Mouse (Mus musculus) hindbrain, embryonic 13.5 days (tissue): ENCODE measurements around the gene Rnase13. TPM values are rescaled to one million over a fixed set of nuclear protein-coding genes. Genes with fewer than 3 reads are reported as not detected.

ENCODE experiments used
- ATAC-seq: fragments of 200-750 bp; cut with Nextera tagmentation; 2 replicates; pipeline ENCODE4 v1.8.0; 2017; ENCODE audit warnings: moderate TSS enrichment; ENCODE audit not compliant: low FRiP score
- H3K27ac ChIP-seq: fragments of 300-500 bp; sonication (generic); 2 replicates; pipeline ENCODE4 v1.5.1; 2015; ENCODE audit warnings: inconsistent platforms, mild to moderate bottlenecking, moderate library complexity
- H3K27me3 ChIP-seq: fragments of 300-500 bp; sonication (generic); 2 replicates; pipeline ENCODE4 v1.6.1; 2015; ENCODE audit warnings: mild to moderate bottlenecking, inconsistent platforms
- H3K36me3 ChIP-seq: fragments of 300-500 bp; sonication (generic); 2 replicates; pipeline ENCODE4 v1.6.1; 2015; ENCODE audit warnings: mild to moderate bottlenecking, inconsistent platforms
- H3K4me1 ChIP-seq: fragments of 300-500 bp; sonication (generic); replicated peaks from 2 replicates; pipeline ENCODE4 v1.6.1; 2015; ENCODE audit warnings: inconsistent platforms
- H3K4me2 ChIP-seq: fragments of 300-500 bp; sonication (generic); 2 replicates; pipeline ENCODE4 v1.6.1; 2015; ENCODE audit warnings: inconsistent platforms, mild to moderate bottlenecking, moderate library complexity
- H3K4me3 ChIP-seq: fragments of 300-500 bp; sonication (generic); 2 replicates; pipeline ENCODE4 v1.5.1; 2015; ENCODE audit warnings: mild to moderate bottlenecking, inconsistent platforms
- H3K9ac ChIP-seq: fragments of 300-500 bp; sonication (generic); 2 replicates; pipeline ENCODE4 v1.6.1; 2015; ENCODE audit warnings: mild to moderate bottlenecking, inconsistent platforms
- H3K9me3 ChIP-seq: fragments of 300-500 bp; sonication (generic); 2 replicates; pipeline ENCODE4 v1.6.1; 2016; ENCODE audit warnings: inconsistent platforms
- WGBS: fragments of 180-500 bp; shearing (Covaris S2); methylation state at CpG from one replicate; pipeline ENCODE4 v1.1.7; 2015; 5-methylcytosine and 5-hydroxymethylcytosine counted together
- polyA plus RNA-seq: library from polyadenylated mRNA; unstranded; fragments of >200 nt; fragmentation: Nextera tagmentation; extraction: Ambion mirVana; gene quantifications from 2 replicates; pipeline ENCODE4 v1.2.1, GENCODE M21; 2015

The Rnase13 gene
- polyA plus RNA-seq, 1 experiment from 2014 or later: not detected

DNA sequence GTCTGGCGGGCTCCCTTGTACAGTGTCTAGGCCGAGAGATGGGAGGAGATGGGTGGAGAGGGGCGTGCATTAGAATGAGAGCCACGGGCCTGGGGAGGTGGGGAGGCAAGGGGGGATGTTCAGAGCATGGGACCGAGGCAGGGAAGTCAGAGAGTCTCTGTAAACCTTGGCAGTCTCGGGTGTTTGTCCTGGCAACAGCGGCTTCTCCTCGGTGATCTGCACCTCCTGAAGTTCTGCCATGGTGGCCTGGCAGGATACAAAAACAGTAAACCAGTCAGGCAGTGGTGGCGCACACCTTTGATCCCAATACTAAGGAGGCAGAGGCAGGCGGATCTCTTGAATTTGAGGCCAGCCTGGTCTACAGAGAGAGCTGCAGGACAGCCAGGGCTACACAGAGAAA, 11.3 kb downstream of the Rnase13 start:
- H3K27me3 ChIP-seq: peaks cover 24% of the 10 kb centered on the region
- H3K4me1 ChIP-seq: peaks cover 23% of the 10 kb centered on the region
- H3K9me3 ChIP-seq: no peaks in the 10 kb centered on the region
- no peak overlapping the region for H3K4me3 ChIP-seq
- H3K36me3 ChIP-seq: no peaks in the 10 kb centered on the region
- H3K27ac ChIP-seq: no peak overlapping the region
- ATAC-seq: no peak
- 91% methylated on average over 10 of the region's 10 CpGs for WGBS
- no peak overlapping the region for H3K9ac ChIP-seq
- peak overlapping the region; percentile 98 for H3K4me2 ChIP-seq

DNA sequence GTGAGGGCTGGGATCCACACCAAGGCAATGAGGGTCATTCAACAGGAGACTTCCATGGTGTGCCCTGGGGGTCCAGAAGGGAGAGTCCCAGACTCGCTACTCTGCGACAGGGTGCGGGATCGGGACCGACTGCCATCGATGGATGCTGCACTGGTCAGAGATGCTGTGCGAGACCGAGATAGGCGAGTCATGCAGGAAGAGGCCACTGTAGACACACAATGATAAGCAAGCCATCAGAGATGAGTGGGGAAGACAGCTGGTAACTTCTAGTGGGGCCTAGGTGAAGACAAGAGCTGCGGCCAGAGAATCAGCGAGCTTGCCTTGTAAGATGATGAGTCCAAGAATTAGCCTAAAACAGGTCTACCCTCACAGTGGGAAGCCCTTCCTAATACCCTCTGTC, 16.5 kb downstream of the Rnase13 start:
- no peak overlapping the region for H3K27ac ChIP-seq
- ATAC-seq: no peak
- H3K4me3 ChIP-seq: no peak overlapping the region
- H3K36me3 ChIP-seq: 0 out of 2 replicates have a peak, but pooled peaks cover 3% of the 10 kb centered on the region
- peaks cover 3% of the 10 kb centered on the region; the same call in 1 of the 2 replicates for H3K27me3 ChIP-seq
- H3K9ac ChIP-seq: no peak overlapping the region
- H3K9me3 ChIP-seq: no peaks in the 10 kb centered on the region
- H3K4me2 ChIP-seq: no peak overlapping the region
- peaks cover under 1% of the 10 kb centered on the region; the same call in 1 of the 2 replicates for H3K4me1 ChIP-seq
- WGBS: 94% methylated on average over 11 of the region's 11 CpGs

DNA sequence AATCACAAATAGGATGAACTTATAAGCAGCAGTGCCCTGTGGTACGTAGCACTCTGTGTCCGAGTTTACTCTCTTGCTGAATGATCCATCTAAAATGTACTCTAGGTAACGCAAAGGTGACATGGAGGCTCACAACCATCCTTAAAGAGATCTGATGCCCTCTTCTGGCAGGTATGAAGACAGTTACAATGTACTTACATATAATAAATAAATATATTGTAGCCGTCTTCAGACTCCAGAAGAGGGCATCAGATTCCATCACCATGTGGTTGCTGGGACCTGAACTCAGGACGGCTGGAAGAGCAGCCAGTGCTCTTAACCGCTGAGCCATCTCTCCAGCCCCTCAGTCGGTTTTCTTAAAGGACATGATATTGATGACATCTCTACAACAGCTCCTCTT, 17.9 kb downstream of the Rnase13 start:
- Histone ChIP-seq H3K9me3 (no peaks in the 10 kb centered on the region), H3K36me3 (0 out of 2 replicates have a peak, but pooled peaks cover 3% of the 10 kb centered on the region), H3K4me1 (no peaks in the 10 kb centered on the region), H3K27me3 (no peaks in the 10 kb centered on the region), H3K4me2 (no peak overlapping the region), H3K27ac (no peak overlapping the region), H3K4me3 (no peak overlapping the region), H3K9ac (no peak overlapping the region)
- 73% methylated on average over 7 of the region's 7 CpGs for WGBS
- no peak for ATAC-seq

DNA sequence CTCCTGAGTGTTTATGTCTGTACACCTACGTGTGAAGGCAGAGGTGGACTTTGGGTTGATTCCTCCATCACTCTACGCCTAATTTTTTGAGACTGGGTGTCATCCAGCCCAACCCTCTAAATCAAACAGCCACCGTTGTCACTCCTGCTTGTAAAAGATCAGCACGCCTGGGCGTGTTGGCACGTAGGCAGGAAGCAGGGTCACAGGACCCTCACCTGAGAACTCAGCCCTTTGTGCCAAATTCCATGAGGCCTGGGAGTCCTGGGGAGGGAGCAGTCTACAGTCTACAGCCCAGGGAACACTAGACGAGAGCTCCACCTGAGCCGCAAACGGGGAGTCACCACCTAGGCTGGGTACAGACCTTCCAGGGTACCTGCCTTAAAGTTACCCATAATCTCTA, 18.8 kb downstream of the Rnase13 start:
- Histone ChIP-seq H3K27ac (no peak overlapping the region), H3K4me2 (no peak overlapping the region), H3K27me3 (no peaks in the 10 kb centered on the region), H3K4me1 (no peaks in the 10 kb centered on the region), H3K36me3 (0 out of 2 replicates have a peak, but pooled peaks cover 3% of the 10 kb centered on the region), H3K4me3 (no peak overlapping the region), H3K9ac (no peak overlapping the region), H3K9me3 (no peaks in the 10 kb centered on the region)
- no peak for ATAC-seq
- WGBS: 94% methylated on average over 9 of the region's 9 CpGs

DNA sequence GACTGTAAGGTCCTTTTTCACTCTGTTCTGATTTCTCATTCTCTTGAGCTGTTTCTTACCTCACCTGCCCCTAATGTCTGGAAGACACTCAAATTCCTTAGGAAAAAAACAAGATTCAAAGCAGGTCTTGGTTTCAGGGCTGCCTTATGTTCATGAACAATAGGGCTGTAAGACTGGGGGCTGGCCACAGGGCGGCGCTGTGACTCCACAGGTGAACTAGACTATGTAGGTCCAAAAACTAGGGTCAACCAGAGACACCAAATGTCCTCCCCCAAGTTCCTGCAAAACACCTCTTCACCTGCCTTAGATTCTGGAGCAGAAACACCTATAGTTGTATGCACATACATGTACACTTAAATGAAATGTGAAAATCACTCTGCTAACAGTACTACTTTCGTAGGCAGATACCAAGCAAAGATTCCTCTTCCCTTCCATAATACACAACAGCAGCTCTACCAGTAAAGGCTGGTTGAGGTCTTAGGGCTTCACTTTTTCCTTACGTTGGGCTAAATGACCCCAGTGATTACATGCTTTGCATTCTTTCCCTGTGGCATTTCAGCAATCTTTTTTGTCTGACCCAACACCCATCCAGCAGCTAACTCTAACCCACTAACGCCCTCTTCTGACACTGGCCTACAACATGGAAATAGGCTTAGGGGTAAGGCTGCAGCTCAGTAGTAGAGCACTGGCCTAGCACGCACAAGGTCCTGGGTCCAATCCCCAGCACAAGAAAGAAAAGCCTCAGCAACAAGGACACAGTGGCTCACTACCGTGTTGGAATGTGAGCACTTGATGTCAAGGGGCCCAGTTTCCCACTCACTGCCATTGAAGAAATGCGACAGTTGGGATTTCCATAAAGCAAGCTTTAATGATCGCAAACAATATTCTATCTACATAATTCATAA, 19.5 kb downstream of the Rnase13 start:
- Histone ChIP-seq H3K27ac (no peak overlapping the region), H3K36me3 (0 out of 2 replicates have a peak, but pooled peaks cover 3% of the 10 kb centered on the region), H3K9me3 (no peaks in the 10 kb centered on the region), H3K27me3 (no peaks in the 10 kb centered on the region), H3K4me3 (no peak overlapping the region), H3K4me1 (no peaks in the 10 kb centered on the region), H3K4me2 (no peak overlapping the region), H3K9ac (no peak overlapping the region)
- WGBS: 61% methylated on average over 9 of the region's 9 CpGs
- peak; percentile 73 for ATAC-seq

DNA sequence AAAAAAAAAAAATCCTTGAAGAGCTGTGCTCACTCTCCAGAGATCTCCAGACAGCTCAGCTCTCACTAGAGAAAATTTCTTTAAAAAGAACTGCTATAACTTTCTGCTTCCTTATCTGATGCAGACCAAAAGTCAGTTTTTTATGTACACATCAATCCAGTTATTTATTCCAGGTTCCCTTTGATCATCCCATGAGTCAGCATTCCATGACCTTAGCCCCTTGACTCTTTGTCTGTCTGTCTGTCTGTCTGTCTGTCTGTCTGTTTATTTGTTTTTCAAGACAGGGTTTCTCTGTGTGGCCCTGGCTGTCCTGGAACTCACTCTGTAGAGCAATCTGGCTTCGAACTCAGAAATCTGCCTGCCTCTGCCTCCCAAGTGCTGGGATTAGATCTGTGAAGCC, 23.2 kb downstream of the Rnase13 start:
- no peak overlapping the region for H3K4me3 ChIP-seq
- no peak for ATAC-seq
- no peak overlapping the region for H3K9ac ChIP-seq
- no peaks in the 10 kb centered on the region for H3K9me3 ChIP-seq
- H3K4me2 ChIP-seq: no peak overlapping the region
- whole genome bisulfite sequencing: 92% methylated on average over 1 of the region's 1 CpGs
- peaks cover 19% of the 10 kb centered on the region for H3K36me3 ChIP-seq
- no peaks in the 10 kb centered on the region for H3K4me1 ChIP-seq
- no peaks in the 10 kb centered on the region for H3K27me3 ChIP-seq
- H3K27ac ChIP-seq: no peak overlapping the region

DNA sequence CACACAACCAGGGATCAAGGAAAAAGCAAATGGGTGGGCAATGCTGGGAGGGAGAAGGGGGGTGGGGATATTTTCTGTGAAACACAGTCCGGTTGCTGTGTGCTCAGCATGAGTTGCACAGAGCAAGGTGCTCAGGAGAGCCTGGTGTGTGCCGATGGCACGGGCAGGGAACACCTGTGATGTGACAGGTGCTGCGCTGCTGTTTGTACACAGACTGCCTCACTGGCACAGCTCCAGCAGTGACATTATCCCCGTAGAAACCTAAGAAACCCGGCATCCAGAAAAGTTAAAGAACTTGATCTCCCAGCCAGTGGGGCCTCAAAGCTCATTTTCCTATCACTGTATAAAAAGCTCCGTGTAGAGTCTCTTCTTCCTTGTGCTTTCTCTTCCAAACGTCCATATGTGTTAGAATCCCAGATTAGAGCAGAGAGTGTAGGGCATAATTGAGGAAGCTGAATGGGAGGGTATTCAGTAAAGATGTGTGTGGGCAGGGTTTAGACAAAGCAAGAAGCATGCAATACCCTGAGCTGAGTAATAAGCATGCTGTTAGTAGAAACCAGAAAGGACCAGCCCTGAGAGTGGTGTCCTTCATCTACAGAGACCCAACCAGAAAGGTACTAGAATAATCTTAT, 25.9 kb downstream of the Rnase13 start:
- 82% methylated on average over 8 of the region's 8 CpGs for WGBS
- no peak for ATAC-seq

DNA sequence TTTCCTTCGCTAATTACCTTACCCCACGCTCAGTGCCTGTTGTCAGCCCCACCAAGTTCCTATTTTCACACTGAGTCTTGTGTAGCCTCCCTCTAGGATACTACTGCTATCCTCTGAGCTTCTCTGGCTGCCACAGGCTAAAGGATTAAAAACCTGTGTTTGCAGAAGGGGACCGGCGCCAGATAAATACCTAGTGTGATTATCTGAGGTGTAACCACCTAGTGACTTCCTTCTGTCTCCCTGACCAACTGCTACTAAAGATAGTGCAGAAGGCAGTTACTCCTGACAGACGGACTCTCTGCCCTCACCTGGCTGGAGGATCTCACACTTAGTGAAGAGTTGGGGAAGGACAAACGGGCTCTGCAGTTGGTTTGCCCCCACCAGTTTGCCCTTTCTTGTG, 26.6 kb downstream of the Rnase13 start:
- no peak overlapping the region for H3K9ac ChIP-seq
- H3K9me3 ChIP-seq: no peaks in the 10 kb centered on the region
- no peak for ATAC-seq

More for the DNA sequence above, 25.9 kb downstream of the Rnase13 start:
- Histone ChIP-seq H3K27ac (no peak overlapping the region), H3K27me3 (no peaks in the 10 kb centered on the region), H3K4me1 (no peaks in the 10 kb centered on the region), H3K9me3 (no peaks in the 10 kb centered on the region), H3K36me3 (peaks cover 41% of the 10 kb centered on the region), H3K4me2 (no peak overlapping the region), H3K4me3 (no peak overlapping the region), H3K9ac (no peak overlapping the region)

DNA sequence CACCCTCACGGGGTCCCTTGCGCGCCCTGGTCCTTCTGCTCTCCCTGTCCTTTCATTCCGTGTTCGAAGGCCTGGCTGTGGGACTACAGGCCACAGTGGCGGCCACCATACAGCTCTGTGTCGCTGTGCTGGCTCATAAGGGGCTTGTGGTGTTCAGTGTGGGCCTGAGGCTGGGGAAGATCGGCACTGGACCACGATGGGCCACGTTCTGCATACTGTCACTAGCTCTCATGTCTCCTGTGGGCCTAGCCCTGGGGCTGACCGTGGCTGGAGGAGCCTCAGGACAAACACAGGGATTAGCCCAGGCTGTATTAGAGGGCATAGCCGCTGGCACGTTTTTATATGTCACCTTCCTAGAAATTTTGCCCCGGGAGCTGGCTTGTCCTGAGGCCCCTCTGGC, 27.5 kb downstream of the Rnase13 start:
- Histone ChIP-seq H3K27me3 (no peaks in the 10 kb centered on the region), H3K36me3 (peaks cover 57% of the 10 kb centered on the region), H3K9me3 (no peaks in the 10 kb centered on the region), H3K4me2 (no peak overlapping the region), H3K27ac (no peak overlapping the region), H3K9ac (no peak overlapping the region), H3K4me1 (no peaks in the 10 kb centered on the region), H3K4me3 (no peak overlapping the region)
- WGBS: 81% methylated on average over 14 of the region's 14 CpGs
- no peak for ATAC-seq

More for the DNA sequence above, 26.6 kb downstream of the Rnase13 start:
- Histone ChIP-seq H3K27me3 (no peaks in the 10 kb centered on the region), H3K4me3 (no peak overlapping the region), H3K4me2 (no peak overlapping the region), H3K36me3 (peaks cover 47% of the 10 kb centered on the region), H3K27ac (no peak overlapping the region), H3K4me1 (no peaks in the 10 kb centered on the region)
- 92% methylated on average over 6 of the region's 6 CpGs for WGBS

DNA sequence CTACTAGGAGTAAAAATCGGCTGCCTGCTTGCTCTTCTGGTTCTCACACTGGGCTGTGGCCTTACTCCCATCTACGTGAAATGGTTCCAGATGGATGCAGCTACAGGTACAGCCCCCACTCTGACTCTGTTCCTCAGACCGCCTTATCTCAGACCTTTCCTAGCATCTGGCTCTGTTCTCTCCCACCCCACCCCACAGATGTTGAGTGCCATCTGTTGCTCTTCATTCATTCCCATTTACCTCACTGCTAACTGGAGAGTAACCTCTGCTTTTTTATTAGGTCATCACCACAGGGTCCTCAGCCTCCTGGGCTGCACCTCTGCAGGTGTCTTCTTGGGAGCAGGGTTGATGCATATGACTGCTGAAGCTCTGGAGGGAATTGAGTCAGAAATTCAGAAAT, 28.8 kb downstream of the Rnase13 start:
- Histone ChIP-seq H3K9ac (no peak overlapping the region), H3K4me3 (no peak overlapping the region), H3K9me3 (no peaks in the 10 kb centered on the region), H3K36me3 (peaks cover 69% of the 10 kb centered on the region), H3K27me3 (no peaks in the 10 kb centered on the region), H3K4me2 (no peak overlapping the region), H3K27ac (no peak overlapping the region), H3K4me1 (no peaks in the 10 kb centered on the region)
- ATAC-seq: no peak
- WGBS: 70% methylated on average over 3 of the region's 3 CpGs

DNA sequence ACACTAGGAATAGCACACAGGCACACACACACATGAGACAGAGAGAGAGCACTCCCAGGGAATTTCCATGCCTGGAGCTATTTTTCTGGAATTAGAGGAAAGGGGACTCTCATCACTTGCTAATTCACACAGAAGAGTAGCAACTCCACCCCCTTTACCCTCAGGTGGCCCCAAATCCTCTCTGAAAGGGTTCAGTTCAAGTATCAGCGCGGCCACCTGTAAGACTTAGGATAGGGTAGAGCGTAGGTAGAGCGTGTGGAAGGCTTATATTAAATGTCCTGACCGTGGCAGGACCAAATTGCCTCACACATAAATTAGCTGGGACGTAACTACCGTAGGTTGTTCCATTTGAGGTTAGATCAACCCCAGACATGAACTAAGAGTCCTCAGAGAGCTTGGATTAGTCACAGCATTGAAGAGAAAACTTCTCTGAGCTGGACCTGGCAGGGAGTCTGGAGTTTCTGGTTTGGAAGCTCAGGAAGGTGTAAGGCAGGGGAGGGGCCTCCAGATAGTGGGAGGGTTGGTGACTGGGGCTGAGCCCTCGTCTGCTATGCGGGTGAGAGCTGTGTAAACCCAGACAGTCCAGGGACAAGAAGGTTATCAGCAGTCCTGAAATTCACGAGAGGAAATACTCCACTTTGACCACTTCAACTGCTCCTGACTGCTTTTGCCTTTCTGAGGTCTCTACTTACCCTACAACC, 29.3 kb downstream of the Rnase13 start:
- Histone ChIP-seq H3K4me1 (no peaks in the 10 kb centered on the region), H3K4me3 (no peak overlapping the region), H3K27me3 (no peaks in the 10 kb centered on the region), H3K36me3 (peaks cover 75% of the 10 kb centered on the region), H3K9ac (no peak overlapping the region), H3K27ac (no peak overlapping the region), H3K4me2 (no peak overlapping the region), H3K9me3 (no peaks in the 10 kb centered on the region)
- no peak for ATAC-seq
- 37% methylated on average over 10 of the region's 10 CpGs for WGBS

DNA sequence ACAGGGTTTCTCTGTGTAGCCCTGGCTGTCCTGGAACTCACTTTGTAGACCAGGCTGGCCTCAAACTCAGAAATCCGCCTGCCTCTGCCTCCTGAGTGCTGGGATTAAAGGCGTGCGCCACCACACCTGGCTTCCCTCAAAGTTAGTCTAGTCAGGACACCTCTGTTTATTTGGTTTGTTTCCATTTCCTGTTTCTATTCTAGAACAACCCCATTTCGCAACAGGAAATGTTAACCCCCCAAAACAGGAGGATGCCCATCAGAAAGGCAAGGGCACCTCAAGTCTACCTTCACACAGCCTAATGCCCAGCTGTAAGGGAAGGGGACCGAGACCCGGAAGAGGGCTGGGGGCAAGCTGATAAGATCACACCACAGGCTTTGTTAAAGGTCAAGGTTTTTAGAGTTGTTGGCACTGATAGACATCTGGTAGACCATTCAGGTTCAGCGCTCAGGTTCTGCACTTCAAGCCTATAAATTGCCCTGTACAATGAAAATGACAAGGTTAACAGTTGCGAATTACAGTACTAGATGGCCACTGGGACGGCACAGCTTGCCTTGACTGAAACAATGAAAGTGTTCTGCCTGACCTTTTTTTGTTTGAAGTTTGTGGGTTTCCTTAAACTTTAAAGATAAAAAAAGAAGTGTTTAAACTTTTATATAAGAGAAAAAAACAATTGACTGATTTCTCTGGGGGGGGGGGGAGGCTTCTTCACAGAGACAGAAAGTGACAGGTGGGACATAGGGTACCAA, 30.2 kb downstream of the Rnase13 start, which contains the start of gene Slc39a2:
Slc39a2 (plus strand) TSS at position 699 of the 749 bp plus-strand sequence.
- Histone ChIP-seq H3K27me3 (no peaks in the 10 kb centered on the region), H3K4me3 (no peak within 1 kb of the TSS), H3K9me3 (no peaks in the 10 kb centered on the region), H3K9ac (no peak within 1 kb of the TSS), H3K4me2 (no peak within 1 kb of the TSS), H3K4me1 (no peaks in the 10 kb centered on the region), H3K27ac (no peak within 1 kb of the TSS), H3K36me3 (peaks cover 84% of the 10 kb centered on the region)
- 96% methylated on average over 9 of the region's 9 CpGs for WGBS
- no peak for ATAC-seq
